Mouse (Mus musculus): ENCODE measurements around the gene Shmt2. TPM values are rescaled to one million over a fixed set of nuclear protein-coding genes. Genes with fewer than 3 reads are reported as not detected.

The Shmt2 gene
- polyA plus RNA-seq, 1 experiment from 2014 or later, result 103 TPM

DNA sequence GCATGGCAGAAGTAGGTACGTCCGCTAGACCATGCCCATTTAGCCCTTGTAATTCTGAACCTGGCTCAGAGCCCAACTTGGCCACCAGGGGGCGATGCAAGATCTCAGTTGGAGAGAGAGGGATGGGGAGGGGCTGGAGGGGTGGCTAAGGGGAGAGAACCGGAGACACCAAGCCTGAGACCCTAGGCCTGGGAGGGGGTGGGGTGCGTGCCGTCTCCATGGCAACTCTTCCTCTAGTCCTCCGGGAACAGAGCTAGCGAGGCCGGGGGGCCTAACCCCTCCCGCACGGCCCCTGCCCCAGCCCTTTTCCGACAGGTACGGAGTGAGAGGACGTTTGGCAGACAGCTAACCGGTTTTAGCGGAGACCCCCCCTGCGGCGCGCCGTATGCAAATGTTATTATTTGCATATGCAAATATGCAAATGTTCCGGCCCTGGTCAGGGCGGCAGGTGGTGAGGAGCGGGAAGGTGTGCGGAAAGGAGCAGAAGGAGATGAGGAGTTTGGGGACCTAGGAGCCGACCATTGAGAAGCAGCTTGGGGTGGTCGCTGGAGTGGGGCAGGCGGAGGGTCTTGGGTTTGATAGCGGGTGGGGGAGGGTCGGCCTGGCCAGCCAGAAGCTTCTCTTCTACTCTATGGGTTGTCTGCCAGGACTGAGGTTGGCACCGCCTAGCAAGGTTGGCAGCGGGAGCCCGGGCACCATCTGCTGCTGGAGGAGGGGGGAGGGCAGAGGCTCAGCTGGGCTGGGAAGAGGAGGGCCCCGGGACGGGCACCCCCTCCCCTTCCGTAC is 13.0 kb downstream of the Shmt2 start:
- Histone ChIP-seq H3K36me3 (replicated peaks) (no peaks in the 10 kb centered on the region), H3K4me1 (peaks cover 60% of the 10 kb centered on the region), H3K4me2 (peak overlapping the region; percentile 76), H3K27me3 (peaks cover 77% of the 10 kb centered on the region), H3K9ac (peak overlapping the region; percentile 40), H3K4me3 (replicated peaks) (peak overlapping the region; percentile 43), H3K9me3 (no peaks in the 10 kb centered on the region), H3K27ac (peak overlapping the region; percentile 94)
- under 1% methylated on average over 35 of the region's 35 CpGs for WGBS
- ATAC-seq (ENCODE audit: low FRiP score), result peak; percentile 74

DNA sequence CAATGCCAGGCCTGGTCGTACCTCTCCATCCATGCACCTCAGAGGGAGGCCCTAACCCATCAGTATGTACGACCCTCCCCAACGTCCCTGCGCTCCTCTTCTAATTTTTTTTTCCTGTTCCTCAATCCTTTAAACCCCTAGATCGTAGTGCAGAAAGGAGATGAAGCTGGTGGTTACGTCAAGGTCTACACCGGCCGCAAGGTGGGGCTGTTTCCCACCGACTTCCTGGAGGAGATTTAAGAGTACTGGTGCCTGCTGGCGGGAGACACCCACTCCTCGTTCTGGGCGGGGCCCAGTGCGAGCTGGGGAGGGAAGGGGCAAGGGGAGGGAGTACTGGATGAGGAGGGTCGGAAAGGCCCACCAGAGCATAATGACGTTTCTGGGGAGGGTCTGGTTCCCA is 14.0 kb downstream of the Shmt2 start:
- peaks cover 67% of the 10 kb centered on the region for H3K27me3 ChIP-seq
- peaks cover 50% of the 10 kb centered on the region for H3K4me1 ChIP-seq
- no peaks in the 10 kb centered on the region for H3K36me3 ChIP-seq (replicated peaks)
- 0 out of 2 replicates have a peak overlapping the region, but pooled peaks have one; percentile 7 for H3K9ac ChIP-seq
- no peaks in the 10 kb centered on the region for H3K9me3 ChIP-seq
- H3K4me2 ChIP-seq, result peak overlapping the region; percentile 76
- no peak for ATAC-seq (ENCODE audit: low FRiP score)
- H3K4me3 ChIP-seq (replicated peaks), result 0 out of 2 replicates have a peak overlapping the region, but pooled peaks have one; percentile 43
- peak overlapping the region; percentile 94; the same call in 1 of the 2 replicates for H3K27ac ChIP-seq
- WGBS, result 1% methylated on average over 15 of the region's 15 CpGs

DNA sequence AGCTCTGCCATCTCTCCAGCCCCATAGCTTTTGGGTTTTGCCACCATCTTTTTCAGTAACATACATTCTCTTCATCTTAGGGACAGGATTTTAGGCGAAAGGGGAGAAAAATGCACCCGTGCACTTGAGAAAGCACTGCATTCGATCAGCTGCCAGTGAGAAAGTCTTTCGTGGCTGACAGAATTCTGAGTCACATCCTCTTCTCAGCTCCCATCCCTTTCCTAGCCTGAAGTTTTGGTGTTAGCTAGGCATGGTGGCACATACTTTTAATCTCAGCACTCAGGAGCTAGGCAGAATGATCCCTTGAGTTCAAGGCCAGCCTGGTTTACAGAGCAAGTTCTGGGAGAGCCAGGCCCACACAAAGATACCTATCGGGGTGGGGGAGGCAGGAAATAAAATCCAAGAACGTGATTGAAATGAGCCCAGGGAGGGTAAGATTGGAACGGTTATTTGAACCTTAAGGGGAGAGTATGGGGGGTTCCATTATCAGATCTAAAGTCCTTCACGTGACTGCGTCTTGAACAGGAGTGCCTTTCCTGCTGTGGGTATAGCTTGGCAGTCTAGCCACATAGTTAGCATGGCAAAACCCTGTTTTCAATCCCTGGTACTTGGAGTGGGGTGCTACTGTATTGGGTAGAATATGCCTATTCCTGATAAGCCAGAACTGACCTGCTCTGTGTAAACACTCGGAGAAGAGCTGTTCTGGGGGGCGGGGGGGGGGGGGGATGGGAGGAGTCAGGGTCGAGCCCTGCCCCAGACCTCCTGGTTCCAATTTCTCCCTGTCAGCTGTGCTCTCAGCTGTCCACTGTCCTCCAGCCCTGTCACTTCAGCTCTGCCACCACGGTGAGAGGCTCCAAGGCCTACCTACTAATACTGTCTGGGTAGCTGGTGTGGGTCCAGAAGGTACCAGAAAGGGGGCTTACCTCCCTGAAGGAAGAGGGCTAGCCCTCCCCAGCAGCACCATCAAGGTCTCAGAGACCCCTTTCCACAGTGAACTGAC is 21.1 kb downstream of the Shmt2 start, which contains the start of gene Stac3:
Gene Stac3 (plus strand): TSS at position 793 of the 1,000 bp plus-strand sequence.
- H3K36me3 ChIP-seq (replicated peaks), result peaks cover 38% of the 10 kb centered on the region

DNA sequence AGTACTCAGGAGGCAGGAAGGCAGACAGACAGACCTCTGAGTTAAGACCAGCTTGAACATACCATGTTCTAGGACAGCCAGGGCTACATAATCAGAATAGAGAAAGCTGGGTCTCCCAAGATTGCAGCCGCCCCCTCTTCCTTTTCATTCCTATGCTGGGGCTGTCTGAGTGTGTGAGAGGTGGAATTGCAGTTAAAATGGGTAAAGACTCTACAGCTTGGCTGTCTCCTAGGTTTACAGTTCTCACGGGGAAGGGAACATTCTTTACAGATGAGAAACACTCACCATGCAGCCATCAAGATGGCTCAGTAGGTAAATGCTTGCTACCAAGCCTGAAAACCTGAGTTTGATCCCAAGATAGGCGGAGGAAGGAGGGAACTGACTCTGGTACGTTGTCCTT is 22.2 kb downstream of the Shmt2 start:
- Histone ChIP-seq H3K9me3 (no peaks in the 10 kb centered on the region), H3K9ac (no peak overlapping the region), H3K27me3 (no peaks in the 10 kb centered on the region), H3K4me1 (no peaks in the 10 kb centered on the region), H3K27ac (no peak overlapping the region), H3K36me3 (replicated peaks) (peaks cover 48% of the 10 kb centered on the region), H3K4me2 (no peak overlapping the region), H3K4me3 (replicated peaks) (no peak overlapping the region)
- no peak for ATAC-seq (ENCODE audit: low FRiP score)
- 82% methylated on average over 4 of the region's 4 CpGs for WGBS

More for the DNA sequence above, 21.1 kb downstream of the Shmt2 start, which contains the start of gene Stac3:
- H3K27ac ChIP-seq, result no peak within 1 kb of the TSS
- no peak within 1 kb of the TSS for H3K4me3 ChIP-seq (replicated peaks)
- no peak for ATAC-seq (ENCODE audit: low FRiP score)
- no peak within 1 kb of the TSS for H3K9ac ChIP-seq
- H3K27me3 ChIP-seq, result 0 out of 2 replicates have a peak, but pooled peaks cover 2% of the 10 kb centered on the region
- H3K9me3 ChIP-seq, result no peaks in the 10 kb centered on the region
- 79% methylated on average over 13 of the region's 13 CpGs for WGBS
- H3K4me2 ChIP-seq, result no peak within 1 kb of the TSS
- no peaks in the 10 kb centered on the region for H3K4me1 ChIP-seq

DNA sequence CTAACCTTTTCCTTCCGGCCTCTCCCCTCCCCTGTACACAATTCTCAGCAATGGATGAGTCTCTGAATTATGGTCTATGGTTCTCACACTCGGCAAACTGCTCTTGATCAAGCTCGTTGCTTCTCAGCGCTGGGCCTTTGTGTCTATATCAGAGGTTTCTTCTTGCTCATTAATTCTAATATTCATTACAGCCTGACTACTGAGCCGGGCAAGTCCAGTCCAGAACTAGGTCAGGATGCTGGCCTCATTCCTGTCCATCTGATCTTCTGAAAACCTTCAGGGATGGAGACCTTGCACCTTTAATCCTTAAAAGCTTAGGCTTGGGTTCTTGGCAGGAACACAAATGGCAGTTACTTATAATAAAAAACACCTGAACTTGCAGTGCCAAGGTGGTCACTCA is 22.7 kb downstream of the Shmt2 start:
- Histone ChIP-seq H3K9me3 (no peaks in the 10 kb centered on the region), H3K4me2 (no peak overlapping the region), H3K36me3 (replicated peaks) (peaks cover 53% of the 10 kb centered on the region), H3K27ac (no peak overlapping the region), H3K9ac (no peak overlapping the region), H3K27me3 (no peaks in the 10 kb centered on the region), H3K4me3 (replicated peaks) (no peak overlapping the region), H3K4me1 (no peaks in the 10 kb centered on the region)
- WGBS, result 86% methylated on average over 5 of the region's 5 CpGs
- no peak for ATAC-seq (ENCODE audit: low FRiP score)

DNA sequence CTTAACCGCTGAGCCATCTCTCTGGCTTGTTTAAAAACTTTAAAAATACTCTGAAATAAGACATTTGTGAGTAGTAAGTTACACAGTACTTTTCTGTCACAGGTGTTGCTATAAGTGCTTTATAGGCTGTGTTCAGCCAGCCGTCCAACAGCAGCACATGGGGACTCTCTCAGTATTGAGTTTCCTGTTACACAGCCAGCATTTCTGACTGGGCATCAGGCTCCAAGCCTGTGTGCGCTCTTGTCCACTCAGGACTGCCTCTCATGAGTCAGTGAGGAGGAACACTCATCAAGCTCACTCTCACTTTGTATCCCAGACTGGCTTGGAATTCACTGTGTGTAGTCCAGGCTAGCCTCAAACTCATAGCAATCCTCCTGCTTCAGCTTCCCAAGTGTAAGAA is 26.1 kb downstream of the Shmt2 start:
- Histone ChIP-seq H3K4me3 (replicated peaks) (no peak overlapping the region), H3K27me3 (no peaks in the 10 kb centered on the region), H3K27ac (no peak overlapping the region), H3K9me3 (no peaks in the 10 kb centered on the region), H3K36me3 (replicated peaks) (peaks cover 84% of the 10 kb centered on the region), H3K9ac (no peak overlapping the region), H3K4me2 (no peak overlapping the region), H3K4me1 (no peaks in the 10 kb centered on the region)
- no peak for ATAC-seq (ENCODE audit: low FRiP score)
- 97% methylated on average over 3 of the region's 3 CpGs for WGBS

DNA sequence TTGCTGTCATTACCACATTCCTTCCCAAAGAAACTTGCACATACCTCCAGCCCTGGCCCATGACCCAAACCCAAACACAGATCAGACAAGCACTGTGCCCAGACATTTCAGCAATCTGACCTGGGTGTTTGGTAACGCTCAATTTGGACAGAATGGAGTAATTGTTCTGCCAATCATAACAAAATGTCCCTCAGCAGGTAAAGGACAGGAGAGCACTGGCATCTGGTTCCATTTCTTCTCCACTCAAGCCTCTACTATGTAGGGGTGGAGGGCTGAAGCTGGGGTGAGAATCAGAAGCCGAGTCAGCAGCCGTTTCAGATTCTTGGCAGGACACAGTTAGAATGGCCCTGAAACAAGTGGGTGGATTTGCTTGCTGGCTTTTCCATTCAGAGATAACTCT is 30.1 kb downstream of the Shmt2 start:
- Histone ChIP-seq H3K4me2 (no peak overlapping the region), H3K4me1 (no peaks in the 10 kb centered on the region), H3K9me3 (no peaks in the 10 kb centered on the region), H3K27me3 (no peaks in the 10 kb centered on the region), H3K9ac (no peak overlapping the region), H3K36me3 (replicated peaks) (peaks cover 85% of the 10 kb centered on the region), H3K27ac (no peak overlapping the region), H3K4me3 (replicated peaks) (no peak overlapping the region)
- no peak for ATAC-seq (ENCODE audit: low FRiP score)
- WGBS, result 87% methylated on average over 3 of the region's 3 CpGs

DNA sequence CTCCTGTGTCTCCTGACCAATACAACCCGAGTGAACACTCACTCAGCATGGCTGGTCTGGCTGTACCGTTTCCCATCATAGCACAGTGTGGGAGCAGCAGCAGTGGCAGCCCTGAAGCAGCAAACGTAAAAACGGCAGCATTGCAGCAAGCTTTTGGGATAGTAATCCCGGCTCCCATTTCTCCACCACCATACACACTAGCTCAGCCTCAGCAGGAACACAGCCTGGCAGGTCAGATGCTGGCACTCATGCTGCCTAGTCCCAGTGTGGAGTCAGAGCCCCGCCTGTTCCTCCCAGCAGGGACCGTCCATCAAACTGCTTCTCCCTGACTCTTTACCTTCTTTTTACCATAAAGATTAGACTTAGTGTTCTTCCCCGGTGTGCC is 31.1 kb downstream of the Shmt2 start:
- no peaks in the 10 kb centered on the region for H3K27me3 ChIP-seq
- ATAC-seq (ENCODE audit: low FRiP score), result no peak
- peaks cover 78% of the 10 kb centered on the region for H3K36me3 ChIP-seq (replicated peaks)
- no peaks in the 10 kb centered on the region for H3K9me3 ChIP-seq
- H3K27ac ChIP-seq, result peak overlapping the region; percentile 50; the same call in 1 of the 2 replicates
- H3K4me3 ChIP-seq (replicated peaks), result no peak overlapping the region
- no peaks in the 10 kb centered on the region for H3K4me1 ChIP-seq
- WGBS, result 82% methylated on average over 8 of the region's 8 CpGs
- H3K9ac ChIP-seq, result no peak overlapping the region
- H3K4me2 ChIP-seq, result no peak overlapping the region

DNA sequence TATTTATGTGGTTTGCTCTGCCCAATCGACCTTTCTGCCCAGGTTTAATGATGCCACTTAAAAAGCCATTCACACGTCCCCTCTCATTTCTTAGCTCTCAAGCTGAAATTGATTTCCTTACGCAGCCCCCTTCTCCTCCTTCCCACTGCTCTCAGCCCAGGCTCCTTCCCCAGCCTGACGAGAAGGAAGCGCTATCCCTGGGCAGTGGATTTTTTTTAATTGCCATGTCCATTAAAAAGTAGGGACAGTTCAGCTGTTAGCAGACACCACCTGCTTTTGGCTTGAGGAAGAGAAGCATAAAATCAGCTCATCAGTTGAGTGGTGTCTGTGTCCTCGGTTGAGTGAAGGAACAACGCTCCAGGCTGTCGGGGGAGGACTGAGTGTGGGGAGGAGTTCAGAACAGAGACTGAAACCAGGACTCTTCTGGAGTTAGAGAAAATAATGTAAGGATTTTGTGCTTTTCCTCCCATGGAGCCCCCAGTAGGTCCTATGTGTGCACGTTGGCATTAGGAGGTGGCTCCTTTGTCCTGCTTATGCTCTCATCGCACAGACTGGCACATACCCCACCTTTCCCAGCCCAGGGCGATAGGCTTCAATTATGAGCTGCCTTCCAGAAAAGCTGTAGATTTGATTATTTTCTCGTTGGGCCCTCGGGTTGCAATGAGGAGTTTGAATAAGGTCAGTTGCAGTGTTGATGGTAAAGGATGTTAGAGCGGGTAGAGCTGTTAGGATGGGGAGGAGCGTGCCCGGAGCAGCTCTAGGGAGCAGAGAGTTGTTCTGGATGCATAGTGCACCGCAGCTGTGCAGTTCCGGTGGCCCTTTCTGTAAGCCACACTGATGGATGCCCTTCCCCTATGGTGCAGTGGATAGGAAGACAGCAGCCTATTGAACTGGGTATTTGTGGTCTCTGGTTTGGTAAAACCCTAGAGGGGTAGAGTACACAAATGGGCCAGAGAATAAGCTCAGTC is 31.8 kb downstream of the Shmt2 start:
- H3K36me3 ChIP-seq (replicated peaks), result peaks cover 76% of the 10 kb centered on the region
- H3K9ac ChIP-seq, result no peak overlapping the region
- no peak overlapping the region for H3K4me2 ChIP-seq
- no peaks in the 10 kb centered on the region for H3K4me1 ChIP-seq
- H3K9me3 ChIP-seq, result no peaks in the 10 kb centered on the region
- H3K4me3 ChIP-seq (replicated peaks), result no peak overlapping the region
- H3K27ac ChIP-seq, result peak overlapping the region; percentile 50; the same call in 1 of the 2 replicates
- ATAC-seq (ENCODE audit: low FRiP score), result no peak
- 84% methylated on average over 18 of the region's 18 CpGs for WGBS
- no peaks in the 10 kb centered on the region for H3K27me3 ChIP-seq

DNA sequence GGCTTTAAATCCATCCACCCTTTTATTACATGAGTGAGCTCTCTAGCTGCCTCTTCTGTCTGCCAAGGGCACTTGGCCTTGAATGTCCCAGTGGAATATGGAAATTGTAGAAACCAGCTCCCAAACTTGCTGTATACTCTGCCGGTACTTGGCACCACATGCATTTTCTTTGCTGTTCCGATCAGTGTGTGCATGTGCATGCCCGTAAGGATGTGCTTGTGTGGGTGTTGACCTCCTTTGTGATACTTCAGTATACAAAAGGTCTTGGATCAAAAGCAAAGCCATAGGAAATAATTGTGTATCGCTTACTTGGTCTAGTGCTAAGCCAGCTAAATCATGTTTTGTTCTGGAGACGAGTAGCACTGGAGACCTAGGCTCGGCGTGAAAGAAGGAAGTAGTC is 33.4 kb downstream of the Shmt2 start:
- Histone ChIP-seq H3K9ac (no peak overlapping the region), H3K4me2 (no peak overlapping the region), H3K36me3 (replicated peaks) (peaks cover 78% of the 10 kb centered on the region), H3K4me3 (replicated peaks) (no peak overlapping the region), H3K27me3 (no peaks in the 10 kb centered on the region), H3K27ac (no peak overlapping the region), H3K4me1 (no peaks in the 10 kb centered on the region), H3K9me3 (no peaks in the 10 kb centered on the region)
- no peak for ATAC-seq (ENCODE audit: low FRiP score)
- WGBS, result 88% methylated on average over 7 of the region's 7 CpGs

DNA sequence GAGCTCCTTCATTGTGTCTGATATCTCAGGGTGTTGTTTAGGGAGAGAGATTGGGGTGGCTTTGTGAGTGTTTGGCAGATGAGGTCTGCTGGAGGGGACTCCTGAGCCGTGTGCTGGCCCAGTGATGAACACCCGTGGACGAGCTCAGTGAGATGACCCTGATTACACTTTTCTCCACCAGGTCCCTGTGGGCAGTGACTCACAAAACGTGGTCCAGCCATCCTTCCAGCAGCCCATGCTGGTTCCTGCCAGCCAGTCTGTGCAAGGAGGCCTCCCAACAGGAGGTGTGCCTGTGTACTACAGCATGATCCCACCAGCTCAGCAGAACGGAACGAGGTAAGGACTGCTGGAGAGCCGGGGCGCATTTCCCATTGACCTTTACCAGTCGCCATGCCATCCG is 37.0 kb downstream of the Shmt2 start:
- ATAC-seq (ENCODE audit: low FRiP score), result no peak
- Histone ChIP-seq H3K27ac (no peak overlapping the region), H3K36me3 (replicated peaks) (peaks cover 65% of the 10 kb centered on the region)

More for the DNA sequence above, 37.0 kb downstream of the Shmt2 start:
- no peaks in the 10 kb centered on the region for H3K27me3 ChIP-seq
- H3K9me3 ChIP-seq, result no peaks in the 10 kb centered on the region
- no peaks in the 10 kb centered on the region for H3K4me1 ChIP-seq
- H3K9ac ChIP-seq, result no peak overlapping the region
- 91% methylated on average over 10 of the region's 10 CpGs for WGBS
- H3K4me2 ChIP-seq, result no peak overlapping the region
- H3K4me3 ChIP-seq (replicated peaks), result no peak overlapping the region
